Mouse (Mus musculus): ENCODE data around the gene Ppp1r12a. TPM values are rescaled to one million over a fixed set of nuclear protein-coding genes. Genes with fewer than 3 reads are reported as not detected.

Ppp1r12a gene
- polyA plus RNA-seq, 1 experiment from 2014 or later = 90.8 TPM

GRCm38 (mm10) chr10:108182386-108182785 is 20.4 kb downstream of the Ppp1r12a start:
- no peak overlapping the region for H3K27ac ChIP-seq (ENCODE audit: low read depth, low read length)
- no peak for ATAC-seq (ENCODE audit: insufficient read depth, low FRiP score, low TSS enrichment)

GRCm38 (mm10) chr10:108184763-108185162 is 22.8 kb downstream of the Ppp1r12a start:
- H3K36me3 ChIP-seq (ENCODE audit: control insufficient read depth, insufficient read depth, low read length) = no peaks in the 10 kb centered on the region
- H3K4me1 ChIP-seq (ENCODE audit: control insufficient read depth, insufficient read depth, low read length) = no peaks in the 10 kb centered on the region
- H3K4me2 ChIP-seq (ENCODE audit: low read depth) = no peak overlapping the region
- ATAC-seq (ENCODE audit: insufficient read depth, low FRiP score, low TSS enrichment) (no peak), DNase-seq (ENCODE audit: low spot score) (no peak)
- H3K9ac ChIP-seq (ENCODE audit: low read length) = no peak overlapping the region
- H3K27ac ChIP-seq (ENCODE audit: low read depth, low read length) = no peak overlapping the region
- no peaks in the 10 kb centered on the region for H3K9me3 ChIP-seq (ENCODE audit: control insufficient read depth, low read length)
- no peaks in the 10 kb centered on the region for H3K27me3 ChIP-seq (ENCODE audit: control insufficient read depth, insufficient read depth, low read length)
- 79% methylated on average over 8 of the region's 8 CpGs for WGBS
- H3K4me3 ChIP-seq (ENCODE audit: low read depth, low read length) = no peak overlapping the region

More at GRCm38 (mm10) chr10:108182386-108182785, 20.4 kb downstream of the Ppp1r12a start:
- DNase-seq (ENCODE audit: low spot score) = no peak
- Histone ChIP-seq H3K27me3 (ENCODE audit: control insufficient read depth, insufficient read depth, low read length) (no peaks in the 10 kb centered on the region), H3K4me1 (ENCODE audit: control insufficient read depth, insufficient read depth, low read length) (no peaks in the 10 kb centered on the region), H3K4me3 (ENCODE audit: low read depth, low read length) (no peak overlapping the region), H3K9ac (ENCODE audit: low read length) (no peak overlapping the region), H3K9me3 (ENCODE audit: control insufficient read depth, low read length) (no peaks in the 10 kb centered on the region), H3K4me2 (ENCODE audit: low read depth) (no peak overlapping the region), H3K36me3 (ENCODE audit: control insufficient read depth, insufficient read depth, low read length) (no peaks in the 10 kb centered on the region)
- 77% methylated on average over 4 of the region's 4 CpGs for WGBS

- Histone ChIP-seq H3K36me3 (ENCODE audit: control insufficient read depth, insufficient read depth, low read length) (no peaks in the 10 kb centered on the region), H3K4me1 (ENCODE audit: control insufficient read depth, insufficient read depth, low read length) (no peaks in the 10 kb centered on the region), H3K27me3 (ENCODE audit: control insufficient read depth, insufficient read depth, low read length) (no peaks in the 10 kb centered on the region), H3K4me3 (ENCODE audit: low read depth, low read length) (no peak overlapping the region), H3K9me3 (ENCODE audit: control insufficient read depth, low read length) (no peaks in the 10 kb centered on the region), H3K27ac (ENCODE audit: low read depth, low read length) (no peak overlapping the region), H3K4me2 (ENCODE audit: low read depth) (no peak overlapping the region), H3K9ac (ENCODE audit: low read length) (no peak overlapping the region)
- ATAC-seq (ENCODE audit: insufficient read depth, low FRiP score, low TSS enrichment) (no peak), DNase-seq (ENCODE audit: low spot score) (no peak)
- 94% methylated on average over 3 of the region's 3 CpGs for WGBS
Measured at GRCm38 (mm10) chr10:108185265-108185664, 23.3 kb downstream of the Ppp1r12a start.

GRCm38 (mm10) chr10:108189303-108189702 is 27.3 kb downstream of the Ppp1r12a start:
- DNase-seq (ENCODE audit: low spot score) = no peak
- whole genome bisulfite sequencing = 92% methylated on average over 2 of the region's 2 CpGs

GRCm38 (mm10) chr10:108189986-108190385 is 28.0 kb downstream of the Ppp1r12a start:
- Histone ChIP-seq H3K4me2 (ENCODE audit: low read depth) (no peak overlapping the region), H3K36me3 (ENCODE audit: control insufficient read depth, insufficient read depth, low read length) (no peaks in the 10 kb centered on the region), H3K9ac (ENCODE audit: low read length) (no peak overlapping the region), H3K27me3 (ENCODE audit: control insufficient read depth, insufficient read depth, low read length) (no peaks in the 10 kb centered on the region), H3K27ac (ENCODE audit: low read depth, low read length) (no peak overlapping the region), H3K4me1 (ENCODE audit: control insufficient read depth, insufficient read depth, low read length) (no peaks in the 10 kb centered on the region), H3K9me3 (ENCODE audit: control insufficient read depth, low read length) (no peaks in the 10 kb centered on the region), H3K4me3 (ENCODE audit: low read depth, low read length) (no peak overlapping the region)
- ATAC-seq (ENCODE audit: insufficient read depth, low FRiP score, low TSS enrichment) (no peak), DNase-seq (ENCODE audit: low spot score) (no peak)
- 95% methylated on average over 3 of the region's 3 CpGs for WGBS

More at GRCm38 (mm10) chr10:108189303-108189702, 27.3 kb downstream of the Ppp1r12a start:
- Histone ChIP-seq H3K4me1 (ENCODE audit: control insufficient read depth, insufficient read depth, low read length) (no peaks in the 10 kb centered on the region), H3K27me3 (ENCODE audit: control insufficient read depth, insufficient read depth, low read length) (no peaks in the 10 kb centered on the region), H3K9ac (ENCODE audit: low read length) (no peak overlapping the region), H3K4me3 (ENCODE audit: low read depth, low read length) (no peak overlapping the region), H3K27ac (ENCODE audit: low read depth, low read length) (no peak overlapping the region), H3K4me2 (ENCODE audit: low read depth) (no peak overlapping the region), H3K36me3 (ENCODE audit: control insufficient read depth, insufficient read depth, low read length) (no peaks in the 10 kb centered on the region), H3K9me3 (ENCODE audit: control insufficient read depth, low read length) (no peaks in the 10 kb centered on the region)
- no peak for ATAC-seq (ENCODE audit: insufficient read depth, low FRiP score, low TSS enrichment)

- H3K36me3 ChIP-seq (ENCODE audit: control insufficient read depth, insufficient read depth, low read length) = no peaks in the 10 kb centered on the region
Measured at GRCm38 (mm10) chr10:108190626-108191025, 28.6 kb downstream of the Ppp1r12a start.

GRCm38 (mm10) chr10:108191381-108191787 is 29.4 kb downstream of the Ppp1r12a start:
- no peak overlapping the region for H3K4me3 ChIP-seq (ENCODE audit: low read depth, low read length)
- no peak overlapping the region for H3K4me2 ChIP-seq (ENCODE audit: low read depth)
- ATAC-seq (ENCODE audit: insufficient read depth, low FRiP score, low TSS enrichment) (no peak), DNase-seq (ENCODE audit: low spot score) (no peak)
- H3K27ac ChIP-seq (ENCODE audit: low read depth, low read length) = no peak overlapping the region
- no peaks in the 10 kb centered on the region for H3K9me3 ChIP-seq (ENCODE audit: control insufficient read depth, low read length)
- no peaks in the 10 kb centered on the region for H3K4me1 ChIP-seq (ENCODE audit: control insufficient read depth, insufficient read depth, low read length)
- no peak overlapping the region for H3K9ac ChIP-seq (ENCODE audit: low read length)
- H3K36me3 ChIP-seq (ENCODE audit: control insufficient read depth, insufficient read depth, low read length) = no peaks in the 10 kb centered on the region
- no peaks in the 10 kb centered on the region for H3K27me3 ChIP-seq (ENCODE audit: control insufficient read depth, insufficient read depth, low read length)
- WGBS = 82% methylated on average over 8 of the region's 8 CpGs

More at GRCm38 (mm10) chr10:108190626-108191025, 28.6 kb downstream of the Ppp1r12a start:
- Histone ChIP-seq H3K9me3 (ENCODE audit: control insufficient read depth, low read length) (no peaks in the 10 kb centered on the region), H3K9ac (ENCODE audit: low read length) (no peak overlapping the region), H3K27ac (ENCODE audit: low read depth, low read length) (no peak overlapping the region), H3K4me2 (ENCODE audit: low read depth) (no peak overlapping the region), H3K4me3 (ENCODE audit: low read depth, low read length) (no peak overlapping the region), H3K27me3 (ENCODE audit: control insufficient read depth, insufficient read depth, low read length) (no peaks in the 10 kb centered on the region), H3K4me1 (ENCODE audit: control insufficient read depth, insufficient read depth, low read length) (no peaks in the 10 kb centered on the region)
- DNase-seq (ENCODE audit: low spot score) = no peak
- no peak for ATAC-seq (ENCODE audit: insufficient read depth, low FRiP score, low TSS enrichment)

GRCm38 (mm10) chr10:108192306-108192705 is 30.3 kb downstream of the Ppp1r12a start:
- no peaks in the 10 kb centered on the region for H3K36me3 ChIP-seq (ENCODE audit: control insufficient read depth, insufficient read depth, low read length)
- 90% methylated on average over 2 of the region's 2 CpGs for WGBS
- H3K9me3 ChIP-seq (ENCODE audit: control insufficient read depth, low read length) = no peaks in the 10 kb centered on the region
- H3K4me2 ChIP-seq (ENCODE audit: low read depth) = no peak overlapping the region
- H3K27me3 ChIP-seq (ENCODE audit: control insufficient read depth, insufficient read depth, low read length) = no peaks in the 10 kb centered on the region
- ATAC-seq (ENCODE audit: insufficient read depth, low FRiP score, low TSS enrichment) = no peak
- DNase-seq (ENCODE audit: low spot score) = no peak
- H3K4me1 ChIP-seq (ENCODE audit: control insufficient read depth, insufficient read depth, low read length) = no peaks in the 10 kb centered on the region
- no peak overlapping the region for H3K4me3 ChIP-seq (ENCODE audit: low read depth, low read length)
- H3K27ac ChIP-seq (ENCODE audit: low read depth, low read length) = no peak overlapping the region
- H3K9ac ChIP-seq (ENCODE audit: low read length) = no peak overlapping the region

- no peaks in the 10 kb centered on the region for H3K27me3 ChIP-seq (ENCODE audit: control insufficient read depth, insufficient read depth, low read length)
- H3K9ac ChIP-seq (ENCODE audit: low read length) = no peak overlapping the region
- DNase-seq (ENCODE audit: low spot score) = no peak
- 96% methylated on average over 2 of the region's 2 CpGs for WGBS
- H3K4me1 ChIP-seq (ENCODE audit: control insufficient read depth, insufficient read depth, low read length) = no peaks in the 10 kb centered on the region
- ATAC-seq (ENCODE audit: insufficient read depth, low FRiP score, low TSS enrichment) = no peak
- H3K4me3 ChIP-seq (ENCODE audit: low read depth, low read length) = no peak overlapping the region
- H3K36me3 ChIP-seq (ENCODE audit: control insufficient read depth, insufficient read depth, low read length) = no peaks in the 10 kb centered on the region
- H3K27ac ChIP-seq (ENCODE audit: low read depth, low read length) = no peak overlapping the region
- H3K9me3 ChIP-seq (ENCODE audit: control insufficient read depth, low read length) = no peaks in the 10 kb centered on the region
- no peak overlapping the region for H3K4me2 ChIP-seq (ENCODE audit: low read depth)
Measured at GRCm38 (mm10) chr10:108196124-108196523, 34.1 kb downstream of the Ppp1r12a start.
